Mouse (Mus musculus): ENCODE data around the gene Sun2. TPM values are rescaled to one million over a fixed set of nuclear protein-coding genes. Genes with fewer than 3 reads are reported as not detected.
A peak's percentile ranks its signal among the peaks of the same experiment; 100 is the strongest.

The Sun2 gene
- polyA plus RNA-seq, 1 experiment from 2014 or later = 6.4 TPM

GRCm38 (mm10) chr15:79693740-79694139 is 48.6 kb downstream of the Sun2 start:
- Histone ChIP-seq H3K9me3 (replicated peaks) (no peaks in the 10 kb centered on the region), H3K36me3 (peaks cover 10% of the 10 kb centered on the region), H3K4me2 (replicated peaks) (no peak overlapping the region), H3K27ac (replicated peaks) (no peak overlapping the region), H3K4me1 (peaks cover 25% of the 10 kb centered on the region), H3K9ac (no peak overlapping the region), H3K27me3 (no peaks in the 10 kb centered on the region), H3K4me3 (replicated peaks) (no peak overlapping the region)
- WGBS = 76% methylated on average over 11 of the region's 11 CpGs
- ATAC-seq (ENCODE audit: insufficient number of reproducible peaks, low FRiP score, low TSS enrichment, low read depth) = no peak

- peaks cover 27% of the 10 kb centered on the region for H3K4me1 ChIP-seq
- H3K9ac ChIP-seq = no peak overlapping the region
- no peaks in the 10 kb centered on the region for H3K27me3 ChIP-seq
- H3K27ac ChIP-seq (replicated peaks) = no peak overlapping the region
- H3K4me3 ChIP-seq (replicated peaks) = no peak overlapping the region
- ATAC-seq (ENCODE audit: insufficient number of reproducible peaks, low FRiP score, low TSS enrichment, low read depth) = no peak
- H3K4me2 ChIP-seq (replicated peaks) = peak overlapping the region; percentile 72; the same call in 1 of the 2 replicates
- H3K9me3 ChIP-seq (replicated peaks) = no peaks in the 10 kb centered on the region
- WGBS = 48% methylated on average over 5 of the region's 5 CpGs
- H3K36me3 ChIP-seq = peaks cover 10% of the 10 kb centered on the region
Measured at GRCm38 (mm10) chr15:79692334-79692733, 50.0 kb downstream of the Sun2 start.

GRCm38 (mm10) chr15:79691023-79691508 is 51.3 kb downstream of the Sun2 start:
- peak overlapping the region; percentile 85 for H3K9ac ChIP-seq
- H3K4me2 ChIP-seq (replicated peaks) = peak overlapping the region; percentile 72
- no peak for ATAC-seq (ENCODE audit: insufficient number of reproducible peaks, low FRiP score, low TSS enrichment, low read depth)
- H3K9me3 ChIP-seq (replicated peaks) = no peaks in the 10 kb centered on the region
- H3K36me3 ChIP-seq = peaks cover 10% of the 10 kb centered on the region
- H3K27ac ChIP-seq (replicated peaks) = peak overlapping the region; percentile 88
- no peaks in the 10 kb centered on the region for H3K27me3 ChIP-seq
- peaks cover 32% of the 10 kb centered on the region for H3K4me1 ChIP-seq
- peak overlapping the region; percentile 89 for H3K4me3 ChIP-seq (replicated peaks)
- whole genome bisulfite sequencing = under 1% methylated on average over 53 of the region's 53 CpGs

- Histone ChIP-seq H3K9me3 (replicated peaks) (no peaks in the 10 kb centered on the region), H3K27ac (replicated peaks) (peak within 1 kb of the TSS; percentile 88), H3K4me3 (replicated peaks) (peak within 1 kb of the TSS; percentile 89), H3K36me3 (peaks cover 10% of the 10 kb centered on the region), H3K4me1 (peaks cover 37% of the 10 kb centered on the region), H3K27me3 (no peaks in the 10 kb centered on the region), H3K4me2 (replicated peaks) (peak within 1 kb of the TSS; percentile 72), H3K9ac (peak within 1 kb of the TSS; percentile 85)
- peak; percentile 97 for ATAC-seq (ENCODE audit: insufficient number of reproducible peaks, low FRiP score, low TSS enrichment, low read depth)
- under 1% methylated on average over 45 of the region's 45 CpGs for WGBS
Measured at GRCm38 (mm10) chr15:79690426-79691022, 51.8 kb downstream of the Sun2 start, which contains the start of gene Gtpbp1. Gtpbp1 (plus strand) TSS chr15:79690845.

- ATAC-seq (ENCODE audit: insufficient number of reproducible peaks, low FRiP score, low TSS enrichment, low read depth) = no peak
- peaks cover 44% of the 10 kb centered on the region for H3K4me1 ChIP-seq
- WGBS = 11% methylated on average over 24 of the region's 24 CpGs
Measured at GRCm38 (mm10) chr15:79689662-79690425, 52.5 kb downstream of the Sun2 start.

GRCm38 (mm10) chr15:79688268-79688956 is 53.9 kb downstream of the Sun2 start:
- ATAC-seq (ENCODE audit: insufficient number of reproducible peaks, low FRiP score, low TSS enrichment, low read depth) = no peak

More at GRCm38 (mm10) chr15:79689662-79690425, 52.5 kb downstream of the Sun2 start:
- H3K9me3 ChIP-seq (replicated peaks) = no peaks in the 10 kb centered on the region
- H3K36me3 ChIP-seq = peaks cover 6% of the 10 kb centered on the region; the same call in 1 of the 2 replicates
- peak overlapping the region; percentile 89 for H3K4me3 ChIP-seq (replicated peaks)
- peak overlapping the region; percentile 66; the same call in 1 of the 2 replicates for H3K27ac ChIP-seq (replicated peaks)
- H3K27me3 ChIP-seq = no peaks in the 10 kb centered on the region
- no peak overlapping the region for H3K9ac ChIP-seq
- H3K4me2 ChIP-seq (replicated peaks) = peak overlapping the region; percentile 72

GRCm38 (mm10) chr15:79687646-79688267 is 54.6 kb downstream of the Sun2 start, which contains the start of gene Josd1:
Josd1 (minus strand) TSS chr15:79687919.
- 0 out of 2 replicates have a peak, but pooled peaks cover 5% of the 10 kb centered on the region for H3K36me3 ChIP-seq
- peaks cover 62% of the 10 kb centered on the region for H3K4me1 ChIP-seq
- no peaks in the 10 kb centered on the region for H3K27me3 ChIP-seq
- WGBS = 0% methylated on average over 63 of the region's 72 CpGs
- H3K9ac ChIP-seq = peak within 1 kb of the TSS; percentile 96
- H3K4me2 ChIP-seq (replicated peaks) = peak within 1 kb of the TSS; percentile 73
- peak within 1 kb of the TSS; percentile 94 for H3K4me3 ChIP-seq (replicated peaks)
- peak within 1 kb of the TSS; percentile 97 for H3K27ac ChIP-seq (replicated peaks)
- peak; percentile 71 for ATAC-seq (ENCODE audit: insufficient number of reproducible peaks, low FRiP score, low TSS enrichment, low read depth)
- no peaks in the 10 kb centered on the region for H3K9me3 ChIP-seq (replicated peaks)

More at GRCm38 (mm10) chr15:79688268-79688956, 53.9 kb downstream of the Sun2 start:
- no peaks in the 10 kb centered on the region for H3K9me3 ChIP-seq (replicated peaks)
- peak overlapping the region; percentile 94 for H3K4me3 ChIP-seq (replicated peaks)
- peak overlapping the region; percentile 97 for H3K27ac ChIP-seq (replicated peaks)
- H3K27me3 ChIP-seq = no peaks in the 10 kb centered on the region
- H3K4me1 ChIP-seq = peaks cover 58% of the 10 kb centered on the region
- 0 out of 2 replicates have a peak, but pooled peaks cover 3% of the 10 kb centered on the region for H3K36me3 ChIP-seq
- peak overlapping the region; percentile 73 for H3K4me2 ChIP-seq (replicated peaks)
- H3K9ac ChIP-seq = peak overlapping the region; percentile 96
- WGBS = 2% methylated on average over 8 of the region's 8 CpGs

GRCm38 (mm10) chr15:79687175-79687574 is 55.2 kb downstream of the Sun2 start:
- Histone ChIP-seq H3K4me1 (peaks cover 62% of the 10 kb centered on the region), H3K27me3 (no peaks in the 10 kb centered on the region), H3K27ac (replicated peaks) (peak overlapping the region; percentile 97), H3K36me3 (0 out of 2 replicates have a peak, but pooled peaks cover 7% of the 10 kb centered on the region), H3K9me3 (replicated peaks) (no peaks in the 10 kb centered on the region), H3K9ac (peak overlapping the region; percentile 96), H3K4me2 (replicated peaks) (peak overlapping the region; percentile 73), H3K4me3 (replicated peaks) (peak overlapping the region; percentile 94)
- under 1% methylated on average over 33 of the region's 33 CpGs for WGBS
- no peak for ATAC-seq (ENCODE audit: insufficient number of reproducible peaks, low FRiP score, low TSS enrichment, low read depth)

GRCm38 (mm10) chr15:79686046-79686869 is 56.1 kb downstream of the Sun2 start:
- H3K27ac ChIP-seq (replicated peaks) = no peak overlapping the region

More at GRCm38 (mm10) chr15:79686046-79686869, 56.1 kb downstream of the Sun2 start:
- ATAC-seq (ENCODE audit: insufficient number of reproducible peaks, low FRiP score, low TSS enrichment, low read depth) = no peak
- no peaks in the 10 kb centered on the region for H3K9me3 ChIP-seq (replicated peaks)
- WGBS = 14% methylated on average over 15 of the region's 15 CpGs
- H3K27me3 ChIP-seq = no peaks in the 10 kb centered on the region
- H3K9ac ChIP-seq = peak overlapping the region; percentile 47
- H3K36me3 ChIP-seq = 0 out of 2 replicates have a peak, but pooled peaks cover 7% of the 10 kb centered on the region
- peak overlapping the region; percentile 73 for H3K4me2 ChIP-seq (replicated peaks)
- H3K4me1 ChIP-seq = peaks cover 54% of the 10 kb centered on the region
- peak overlapping the region; percentile 94 for H3K4me3 ChIP-seq (replicated peaks)

Measured in embryonic facial prominence, embryonic 15.5 days (tissue).